Mouse (Mus musculus): ENCODE results near the gene Megf9. TPM values are rescaled to one million over a fixed set of nuclear protein-coding genes. Genes with fewer than 3 reads are reported as not detected.

Megf9 gene
- total RNA-seq (2014; rRNA removed): 79.2 and 88.2 TPM in 2 replicates
- 28.8 and 30.7 TPM in 2 replicates for polyA plus RNA-seq (2015; fragmentation: Nextera tagmentation; extraction: Ambion mirVana)

GRCm38 (mm10) chr4:70534891-70535269, at the start of gene Megf9:
Gene Megf9 (minus strand): TSS chr4:70534995.
- ATAC-seq: peak; percentile 99

GRCm38 (mm10) chr4:70579654-70580053, 44.9 kb upstream of the Megf9 start:
- no peak overlapping the region for H3K9ac ChIP-seq (replicated peaks; ENCODE audit: low read length)
- H3K36me3 ChIP-seq (ENCODE audit: insufficient read depth, low read length): no peaks in the 10 kb centered on the region
- H3K27ac ChIP-seq: no peak overlapping the region
- H3K27me3 ChIP-seq (ENCODE audit: insufficient read depth, low read length): no peaks in the 10 kb centered on the region
- no peak overlapping the region for H3K4me3 ChIP-seq (ENCODE audit: low read length)
- no peaks in the 10 kb centered on the region for H3K9me3 ChIP-seq (ENCODE audit: low read length)
- TF ChIP-seq CTCF (IDR thresholded peaks at IDR 0.05; ENCODE audit: low read depth): peak; percentile 79
- H3K4me2 ChIP-seq (ENCODE audit: low read depth, low read length): no peak overlapping the region
- ATAC-seq (0 out of 2 replicates have a peak, but pooled peaks have one; percentile 45), DNase-seq (ENCODE audit: low spot score) (peak; percentile 65)
- no peaks in the 10 kb centered on the region for H3K4me1 ChIP-seq (ENCODE audit: insufficient read depth, low read length)
- WGBS: 52% methylated on average over 3 of the region's 3 CpGs

More at GRCm38 (mm10) chr4:70534891-70535269, at the start of gene Megf9:
- no peak for TF ChIP-seq CTCF (IDR thresholded peaks at IDR 0.05; ENCODE audit: low read depth)
- peak within 1 kb of the TSS; percentile 99 for H3K27ac ChIP-seq
- peak; percentile 99 for DNase-seq (ENCODE audit: low spot score)
- H3K9ac ChIP-seq (replicated peaks; ENCODE audit: low read length): peak within 1 kb of the TSS; percentile 98
- H3K9me3 ChIP-seq (ENCODE audit: low read length): no peaks in the 10 kb centered on the region
- H3K4me2 ChIP-seq (ENCODE audit: low read depth, low read length): peak within 1 kb of the TSS; percentile 82
- peak within 1 kb of the TSS; percentile 99 for H3K4me3 ChIP-seq (ENCODE audit: low read length)
- H3K27me3 ChIP-seq (ENCODE audit: insufficient read depth, low read length): no peaks in the 10 kb centered on the region
- H3K4me1 ChIP-seq (ENCODE audit: insufficient read depth, low read length): peaks cover 28% of the 10 kb centered on the region
- no peaks in the 10 kb centered on the region for H3K36me3 ChIP-seq (ENCODE audit: insufficient read depth, low read length)
- under 1% methylated on average over 42 of the region's 46 CpGs for WGBS

GRCm38 (mm10) chr4:70578301-70578700, 43.5 kb upstream of the Megf9 start:
- Histone ChIP-seq H3K4me1 (ENCODE audit: insufficient read depth, low read length) (no peaks in the 10 kb centered on the region), H3K4me3 (ENCODE audit: low read length) (no peak overlapping the region), H3K9me3 (ENCODE audit: low read length) (no peaks in the 10 kb centered on the region), H3K36me3 (ENCODE audit: insufficient read depth, low read length) (no peaks in the 10 kb centered on the region), H3K27me3 (ENCODE audit: insufficient read depth, low read length) (no peaks in the 10 kb centered on the region), H3K9ac (replicated peaks; ENCODE audit: low read length) (no peak overlapping the region), H3K27ac (no peak overlapping the region), H3K4me2 (ENCODE audit: low read depth, low read length) (no peak overlapping the region)
- DNase-seq (ENCODE audit: low spot score) (no peak), ATAC-seq (no peak)
- TF ChIP-seq CTCF (IDR thresholded peaks at IDR 0.05; ENCODE audit: low read depth): no peak
- 63% methylated on average over 3 of the region's 3 CpGs for WGBS

GRCm38 (mm10) chr4:70576096-70576495, 41.3 kb upstream of the Megf9 start:
- H3K9ac ChIP-seq (replicated peaks; ENCODE audit: low read length): no peak overlapping the region
- no peaks in the 10 kb centered on the region for H3K27me3 ChIP-seq (ENCODE audit: insufficient read depth, low read length)
- H3K9me3 ChIP-seq (ENCODE audit: low read length): no peaks in the 10 kb centered on the region
- H3K36me3 ChIP-seq (ENCODE audit: insufficient read depth, low read length): no peaks in the 10 kb centered on the region
- TF ChIP-seq CTCF (IDR thresholded peaks at IDR 0.05; ENCODE audit: low read depth): no peak
- DNase-seq (ENCODE audit: low spot score) (no peak), ATAC-seq (no peak)
- no peaks in the 10 kb centered on the region for H3K4me1 ChIP-seq (ENCODE audit: insufficient read depth, low read length)
- H3K4me2 ChIP-seq (ENCODE audit: low read depth, low read length): no peak overlapping the region
- no peak overlapping the region for H3K27ac ChIP-seq
- no peak overlapping the region for H3K4me3 ChIP-seq (ENCODE audit: low read length)

GRCm38 (mm10) chr4:70573926-70574325, 39.1 kb upstream of the Megf9 start:
- no peak for ATAC-seq
- no peaks in the 10 kb centered on the region for H3K4me1 ChIP-seq (ENCODE audit: insufficient read depth, low read length)
- no peak for DNase-seq (ENCODE audit: low spot score)
- no peaks in the 10 kb centered on the region for H3K27me3 ChIP-seq (ENCODE audit: insufficient read depth, low read length)
- no peaks in the 10 kb centered on the region for H3K9me3 ChIP-seq (ENCODE audit: low read length)
- H3K4me3 ChIP-seq (ENCODE audit: low read length): no peak overlapping the region
- no peak overlapping the region for H3K9ac ChIP-seq (replicated peaks; ENCODE audit: low read length)
- 83% methylated on average over 2 of the region's 2 CpGs for WGBS
- H3K4me2 ChIP-seq (ENCODE audit: low read depth, low read length): no peak overlapping the region
- H3K27ac ChIP-seq: no peak overlapping the region
- TF ChIP-seq CTCF (IDR thresholded peaks at IDR 0.05; ENCODE audit: low read depth): no peak
- no peaks in the 10 kb centered on the region for H3K36me3 ChIP-seq (ENCODE audit: insufficient read depth, low read length)

- H3K9ac ChIP-seq (replicated peaks; ENCODE audit: low read length): no peak overlapping the region
- DNase-seq (ENCODE audit: low spot score) (no peak), ATAC-seq (no peak)
- H3K27me3 ChIP-seq (ENCODE audit: insufficient read depth, low read length): no peaks in the 10 kb centered on the region
- no peaks in the 10 kb centered on the region for H3K9me3 ChIP-seq (ENCODE audit: low read length)
- TF ChIP-seq CTCF (IDR thresholded peaks at IDR 0.05; ENCODE audit: low read depth): no peak
- H3K4me2 ChIP-seq (ENCODE audit: low read depth, low read length): no peak overlapping the region
- no peaks in the 10 kb centered on the region for H3K36me3 ChIP-seq (ENCODE audit: insufficient read depth, low read length)
- no peak overlapping the region for H3K27ac ChIP-seq
- 75% methylated on average over 2 of the region's 2 CpGs for WGBS
- H3K4me1 ChIP-seq (ENCODE audit: insufficient read depth, low read length): no peaks in the 10 kb centered on the region
- no peak overlapping the region for H3K4me3 ChIP-seq (ENCODE audit: low read length)
Measured at GRCm38 (mm10) chr4:70553888-70554287, 19.1 kb upstream of the Megf9 start.

GRCm38 (mm10) chr4:70553230-70553797, 18.5 kb upstream of the Megf9 start:
- 90% methylated on average over 5 of the region's 5 CpGs for WGBS
- ATAC-seq (no peak), DNase-seq (ENCODE audit: low spot score) (no peak)
- Histone ChIP-seq H3K9me3 (ENCODE audit: low read length) (no peaks in the 10 kb centered on the region), H3K4me1 (ENCODE audit: insufficient read depth, low read length) (no peaks in the 10 kb centered on the region), H3K4me2 (ENCODE audit: low read depth, low read length) (no peak overlapping the region), H3K9ac (replicated peaks; ENCODE audit: low read length) (no peak overlapping the region), H3K27ac (no peak overlapping the region), H3K4me3 (ENCODE audit: low read length) (no peak overlapping the region), H3K27me3 (ENCODE audit: insufficient read depth, low read length) (no peaks in the 10 kb centered on the region), H3K36me3 (ENCODE audit: insufficient read depth, low read length) (no peaks in the 10 kb centered on the region)
- no peak for TF ChIP-seq CTCF (IDR thresholded peaks at IDR 0.05; ENCODE audit: low read depth)

All from hindbrain, postnatal 0 days (tissue).